Mouse (Mus musculus) limb, embryonic 11.5 days (tissue): ENCODE data around the gene Zfp451. TPM values are rescaled to one million over a fixed set of nuclear protein-coding genes. Genes with fewer than 3 reads are reported as not detected.

Experiments used
- polyA plus RNA-seq: library from polyadenylated mRNA; unstranded; fragments of >200 nt; fragmentation: Nextera tagmentation; extraction: Ambion mirVana; gene quantifications from 2 replicates; pipeline ENCODE4 v1.2.1, GENCODE M21; 2014

Gene Zfp451
- polyA plus RNA-seq, 1 experiment from 2014 or later, result 42.7 TPM

Other genes with a start within 250 kb of the Zfp451 start
- gene Prim2, start 144.8 kb downstream of the Zfp451 start, polyA plus RNA-seq, result 50.5 and 52.2 TPM in 2 replicates
- gene Rab23, start 94.7 kb downstream of the Zfp451 start, polyA plus RNA-seq, result 27.1 and 35.6 TPM in 2 replicates
- gene Bag2, start 56.8 kb downstream of the Zfp451 start, polyA plus RNA-seq, result 58.3 and 59.5 TPM in 2 replicates
- 0.78 and 1.5 TPM in 2 replicates for gene Bend6, start 93.2 kb upstream of the Zfp451 start, polyA plus RNA-seq
- 14.7 and 18.6 TPM in 2 replicates for gene Dst, start 93.6 kb upstream of the Zfp451 start, polyA plus RNA-seq